Mouse (Mus musculus) layer of hippocampus, adult 2 months (tissue): ENCODE data around the gene Slc13a4. TPM values are rescaled to one million over a fixed set of nuclear protein-coding genes. Genes with fewer than 3 reads are reported as not detected.

ENCODE experiments used
- DNase-seq, 2 experiments: peaks; one replicate each; pipeline ENCODE4 v3.0.0; 2022; ENCODE audit warnings: low spot score in 2 of 2
- H3K27ac ChIP-seq: fragments of 200-600 bp; 2 replicates; pipeline ENCODE4 v1.8.1; 2022
- H3K4me3 ChIP-seq: fragments of 200-600 bp; 2 replicates; pipeline ENCODE4 v1.8.1; 2022; ENCODE audit warnings: mild to moderate bottlenecking
- CTCF ChIP-seq: fragments of 200-600 bp; conservative IDR thresholded peaks from 2 replicates; pipeline ENCODE4 v1.8.1; 2022; ENCODE audit warnings: antibody characterized with exemption, mild to moderate bottlenecking, moderate library complexity
- long read RNA-seq, 2 experiments: library from polyadenylated mRNA; stranded (forward); transcript quantifications; one replicate each; pipeline ENCODE4 v2.0.0; 2021; ENCODE audit warnings: borderline mapping rate in 2 of 2
- total RNA-seq, 2 experiments: library from RNA; stranded (reverse); gene quantifications; 2 replicates each; pipeline ENCODE4 v1.2.3; 2021

Gene Slc13a4
- total RNA-seq, result 1 to 10 TPM; 4.0 to 6.2 TPM
- long read RNA-seq, experiment 1, transcript Slc13a4-201 (16 exons, 3,427 nt), result major isoform, 5 of 7 reads
- long read RNA-seq, experiment 1, partial matches to known transcripts, result 0 of 7 reads
- long read RNA-seq, experiment 1, other reads (novel, unspliced or antisense), result 2 of 7 reads
- long read RNA-seq, experiment 2, result 0 reads

DNA sequence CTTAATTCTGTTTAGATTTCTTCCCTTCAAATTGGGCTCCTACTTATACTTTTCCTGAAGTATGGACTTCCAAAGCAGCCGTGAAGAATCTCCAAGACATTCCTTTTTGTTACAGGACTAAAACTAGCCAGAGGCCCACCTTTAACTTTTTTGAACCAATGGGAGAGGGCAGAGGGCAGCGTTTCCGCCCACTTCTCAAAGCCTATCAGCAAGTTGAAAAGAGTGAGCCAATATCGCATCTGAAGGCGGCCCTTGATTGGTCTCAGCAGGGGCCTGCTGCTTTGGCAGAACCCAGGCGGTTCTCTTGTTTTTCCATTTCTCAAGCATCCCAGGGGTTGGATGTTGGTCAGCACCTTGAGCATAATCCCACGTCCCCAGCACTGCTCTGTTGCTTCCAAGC lies at the start of gene Slc13a4:
TSS of gene Slc13a4 (minus strand) at position 95 of the 400 bp plus-strand sequence.
- H3K4me3 ChIP-seq, result no peak within 1 kb of the TSS
- H3K27ac ChIP-seq, result no peak within 1 kb of the TSS
- DNase-seq, result no peak
- no peak for TF ChIP-seq CTCF

DNA sequence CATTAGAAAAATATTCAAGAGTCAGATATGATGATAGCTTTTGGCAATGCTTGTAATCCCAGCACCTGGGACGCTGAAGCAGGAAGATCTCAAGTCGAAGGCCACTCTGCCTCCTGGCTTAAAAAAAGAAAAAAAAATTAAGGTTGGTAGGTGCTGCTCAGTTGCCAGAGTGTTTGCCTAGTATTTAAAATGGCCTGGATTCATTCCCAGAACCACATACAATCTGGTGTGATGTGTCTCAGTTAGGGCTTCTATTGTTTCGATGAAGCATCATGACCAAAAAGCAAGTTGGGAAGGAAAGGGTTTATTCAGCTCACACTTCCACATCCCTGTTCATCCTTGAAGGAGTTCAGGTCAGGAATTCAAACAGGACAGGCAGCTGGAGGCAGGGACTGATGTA lies 47.4 kb upstream of the Slc13a4 start:
- TF ChIP-seq CTCF, result no peak
- Histone ChIP-seq H3K27ac (peak overlapping the region; percentile 19; the same call in 1 of the 2 replicates), H3K4me3 (no peak overlapping the region)
- DNase-seq, result peak in 1 of 2 experiments; percentile 15

DNA sequence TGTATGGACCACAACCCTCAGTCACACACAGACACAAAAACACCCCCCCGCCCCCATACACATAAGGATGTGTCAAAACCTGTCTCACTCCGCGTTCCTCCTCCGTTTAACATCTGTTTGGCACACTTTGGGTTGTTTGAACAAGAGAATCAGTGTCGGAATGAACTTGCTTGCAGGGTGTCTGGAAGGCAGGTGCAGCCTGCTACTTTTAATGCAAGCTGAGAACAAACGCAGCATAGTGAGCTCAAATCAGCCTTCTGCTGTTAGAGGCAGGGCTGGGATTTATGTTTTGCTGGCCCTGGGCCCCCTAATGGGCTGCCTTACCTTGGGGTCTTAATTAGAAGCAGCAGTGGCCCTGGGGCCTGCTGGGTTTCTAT lies 46.7 kb upstream of the Slc13a4 start:
- H3K27ac ChIP-seq, result peak overlapping the region; percentile 19; the same call in 1 of the 2 replicates
- peak; percentile 11 to 21 for DNase-seq
- no peak for TF ChIP-seq CTCF
- no peak overlapping the region for H3K4me3 ChIP-seq

DNA sequence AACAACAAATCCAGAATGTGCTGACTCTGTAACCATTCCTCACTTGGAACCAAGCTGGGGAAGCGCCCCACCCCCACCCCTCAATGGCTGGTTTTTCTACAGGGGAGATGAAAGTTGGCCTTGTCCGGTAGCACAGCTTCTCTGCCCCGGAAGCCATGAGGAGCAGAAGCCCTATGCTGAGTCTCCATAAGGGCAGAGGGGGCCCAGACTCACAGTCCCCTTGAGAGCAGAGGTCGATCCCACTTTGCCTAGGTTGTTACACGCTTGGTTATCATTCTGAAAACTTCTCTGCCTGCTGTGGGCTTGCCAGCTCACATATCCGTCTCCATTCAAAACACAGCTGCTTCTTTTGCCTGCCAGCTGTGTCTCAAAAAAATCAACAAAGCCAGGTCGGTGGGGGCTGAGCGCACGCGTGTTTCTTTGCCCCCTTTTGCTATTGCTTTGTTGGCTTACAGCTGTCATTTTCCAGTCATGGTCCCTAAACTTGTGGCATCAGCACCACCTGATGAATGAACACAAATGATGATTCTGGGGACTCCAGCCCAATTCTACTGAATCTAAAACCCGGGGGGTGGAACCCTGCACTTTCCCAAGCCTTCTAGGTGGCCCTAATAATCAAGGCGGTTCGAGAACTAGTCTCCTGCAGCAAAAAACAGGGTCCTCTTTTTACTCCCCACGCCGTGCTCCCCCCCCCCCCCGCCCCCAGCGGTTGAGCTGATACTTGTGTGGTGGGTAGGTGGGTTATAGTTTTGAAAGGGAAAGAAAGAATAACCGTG lies 46.1 kb upstream of the Slc13a4 start:
- no peak for DNase-seq
- no peak overlapping the region for H3K4me3 ChIP-seq
- TF ChIP-seq CTCF, result no peak
- H3K27ac ChIP-seq, result no peak overlapping the region

DNA sequence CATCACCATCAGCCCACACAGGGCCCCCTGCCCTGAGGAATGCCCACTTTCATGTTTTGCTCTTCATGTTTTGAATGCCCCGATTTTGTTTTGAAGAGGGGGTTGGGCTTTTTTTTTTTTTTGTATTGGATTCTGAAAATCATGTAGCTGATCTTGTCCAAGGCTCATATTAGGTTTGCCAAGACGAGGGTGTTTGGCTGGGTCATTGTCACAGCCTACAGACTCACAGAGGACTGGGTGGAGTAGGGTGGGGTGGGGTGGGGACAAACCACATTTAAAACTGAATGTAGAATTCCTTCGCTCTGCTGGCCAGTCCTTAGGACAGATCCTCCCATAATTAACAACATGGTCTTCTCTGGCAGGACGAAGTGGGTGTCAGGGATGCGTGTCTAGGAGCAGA lies 45.5 kb upstream of the Slc13a4 start:
- no peak overlapping the region for H3K4me3 ChIP-seq
- no peak for TF ChIP-seq CTCF
- H3K27ac ChIP-seq, result no peak overlapping the region
- DNase-seq, result no peak

DNA sequence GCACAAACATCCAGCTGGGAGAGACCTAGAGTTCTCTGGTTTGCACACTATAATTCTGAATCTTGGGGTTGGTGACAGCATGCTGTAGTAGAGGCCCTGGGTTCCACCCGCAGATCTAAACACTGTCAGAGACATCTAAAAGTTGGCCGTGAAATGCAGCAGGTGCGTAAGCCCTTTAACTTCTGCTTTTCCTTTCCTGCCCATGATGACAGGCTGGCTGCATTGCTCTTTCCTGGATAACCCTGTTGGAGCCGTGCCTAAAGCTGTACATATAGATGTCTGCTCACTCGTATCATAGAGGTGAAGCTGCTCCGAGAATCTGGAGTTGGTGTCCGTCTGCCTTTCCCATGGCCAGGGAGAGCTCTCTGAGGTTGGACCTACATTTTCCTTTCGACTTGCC lies 44.9 kb upstream of the Slc13a4 start:
- no peak for DNase-seq
- TF ChIP-seq CTCF, result no peak
- Histone ChIP-seq H3K4me3 (no peak overlapping the region), H3K27ac (no peak overlapping the region)

DNA sequence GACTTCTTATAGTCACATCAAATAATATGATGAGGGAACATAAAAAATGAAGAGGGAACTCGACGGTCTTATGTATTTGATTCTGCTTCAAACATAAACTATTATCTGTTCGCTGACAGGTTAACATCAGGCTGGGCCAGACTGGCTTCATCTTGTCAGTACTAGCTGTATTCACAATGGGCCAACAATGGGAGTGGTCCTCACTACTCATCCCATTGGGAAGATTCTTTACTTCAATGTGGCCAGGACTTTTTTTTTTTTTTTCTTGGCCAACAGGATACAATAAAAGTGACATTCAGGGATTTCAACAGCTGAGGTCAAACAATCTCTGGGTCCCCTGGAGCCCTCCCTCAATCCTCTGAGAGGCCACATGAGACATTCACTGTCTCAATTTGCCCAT lies 43.9 kb upstream of the Slc13a4 start:
- TF ChIP-seq CTCF, result no peak
- H3K4me3 ChIP-seq, result no peak overlapping the region
- no peak for DNase-seq
- H3K27ac ChIP-seq, result no peak overlapping the region

DNA sequence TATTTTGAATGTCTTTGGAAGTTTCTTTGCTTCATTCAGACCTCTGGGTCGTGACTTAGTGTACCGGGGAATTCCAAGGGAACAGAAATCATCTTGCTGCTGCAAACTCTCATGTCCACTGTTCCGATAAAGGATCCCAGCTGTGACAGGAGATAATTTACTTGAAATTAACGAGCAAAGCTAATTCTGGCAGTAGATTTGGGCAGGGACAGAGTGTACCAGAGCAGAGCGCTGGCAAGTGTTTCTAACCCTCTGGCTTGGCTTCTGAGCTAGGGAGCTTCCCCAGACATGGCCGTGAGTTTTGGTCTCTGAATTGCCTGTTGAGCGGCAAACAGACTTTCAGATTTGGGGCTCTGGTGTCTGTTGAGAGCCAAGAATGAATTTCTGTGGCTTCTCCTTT lies 41.9 kb upstream of the Slc13a4 start:
- no peak for DNase-seq
- TF ChIP-seq CTCF, result no peak
- H3K4me3 ChIP-seq, result no peak overlapping the region
- no peak overlapping the region for H3K27ac ChIP-seq

DNA sequence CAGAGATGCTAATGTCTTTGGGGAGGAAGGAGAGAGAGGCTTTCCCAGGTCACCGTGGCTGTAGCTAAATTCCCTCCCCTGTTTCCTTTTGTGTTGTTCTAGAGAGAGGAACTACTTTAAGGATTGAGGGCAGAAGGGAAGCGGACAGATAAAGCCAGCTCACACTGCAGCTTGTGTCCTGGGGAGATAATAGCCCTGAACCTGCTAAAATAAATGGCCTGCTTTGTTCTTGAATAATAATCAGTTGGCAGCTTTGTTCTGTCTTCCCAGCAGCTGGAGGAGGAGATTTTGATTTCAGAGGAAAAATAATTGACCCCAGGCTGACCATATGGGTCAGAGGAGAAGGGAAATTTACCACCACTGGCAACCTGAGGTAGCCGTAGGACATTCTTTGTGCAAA lies 30.7 kb upstream of the Slc13a4 start:
- DNase-seq, result no peak
- TF ChIP-seq CTCF, result no peak
- H3K27ac ChIP-seq, result no peak overlapping the region
- H3K4me3 ChIP-seq, result no peak overlapping the region

DNA sequence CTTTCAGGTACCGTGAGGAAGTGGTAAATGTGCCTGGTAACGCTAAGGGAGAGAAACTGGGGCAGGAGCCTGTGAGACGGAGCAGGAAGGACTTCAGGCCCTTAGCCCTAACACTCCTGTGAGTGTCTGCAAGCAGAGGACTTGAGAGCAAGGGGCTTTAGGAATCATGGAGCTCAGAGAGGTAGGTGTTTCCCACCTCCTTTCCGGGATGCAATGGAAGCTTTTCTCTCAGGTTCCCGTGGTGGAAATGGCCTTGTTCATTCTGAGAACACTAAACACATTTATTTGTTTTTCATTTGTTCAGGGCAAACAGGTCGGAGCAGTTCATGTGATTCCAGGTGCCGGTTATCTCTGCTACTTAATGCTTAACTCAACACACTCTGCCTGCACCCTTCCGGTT lies 29.9 kb upstream of the Slc13a4 start:
- no peak overlapping the region for H3K27ac ChIP-seq
- TF ChIP-seq CTCF, result no peak
- no peak overlapping the region for H3K4me3 ChIP-seq
- DNase-seq, result no peak

DNA sequence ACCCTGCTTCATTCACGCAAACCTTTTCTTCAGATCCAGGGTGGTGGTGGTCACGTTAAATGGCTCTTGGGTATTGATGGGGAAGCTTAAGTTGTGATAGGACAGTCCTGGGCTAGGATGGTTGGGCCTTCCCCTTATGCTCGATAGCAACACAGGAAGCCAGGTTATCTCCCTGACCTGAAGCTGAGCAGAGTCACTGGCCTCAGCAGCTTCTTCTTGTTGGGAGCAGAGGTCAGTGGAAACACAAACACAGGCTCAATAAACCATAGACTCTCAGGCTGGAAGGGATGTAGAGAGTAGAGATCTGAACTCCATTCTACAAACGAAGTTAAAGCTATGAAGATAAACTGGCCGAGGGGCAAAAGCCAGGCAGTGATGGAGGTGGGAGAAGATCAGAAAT lies 27.5 kb upstream of the Slc13a4 start:
- no peak overlapping the region for H3K4me3 ChIP-seq
- no peak for DNase-seq
- TF ChIP-seq CTCF, result no peak
- H3K27ac ChIP-seq, result peak overlapping the region; percentile 32; the same call in 1 of the 2 replicates

DNA sequence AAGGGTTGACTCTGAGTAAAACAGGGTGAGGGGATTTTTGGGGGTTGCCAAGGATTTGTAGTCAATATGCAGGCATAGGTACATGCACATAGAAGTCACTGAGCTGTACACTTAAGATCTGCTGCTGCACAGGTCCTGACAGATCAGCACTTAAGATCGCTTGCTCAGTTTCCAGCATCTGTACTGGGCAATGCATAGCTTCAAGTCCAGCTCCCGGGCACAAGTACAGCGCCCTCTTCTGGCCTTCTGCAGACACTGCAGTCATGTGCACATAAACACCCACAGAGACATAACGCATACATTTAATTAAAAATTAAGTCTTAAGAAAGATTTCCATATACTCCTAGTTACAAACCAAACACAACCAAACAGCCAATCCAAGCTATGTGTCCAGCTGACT lies 26.3 kb upstream of the Slc13a4 start:
- DNase-seq, result no peak
- H3K27ac ChIP-seq, result no peak overlapping the region
- no peak overlapping the region for H3K4me3 ChIP-seq
- TF ChIP-seq CTCF, result peak; percentile 55

DNA sequence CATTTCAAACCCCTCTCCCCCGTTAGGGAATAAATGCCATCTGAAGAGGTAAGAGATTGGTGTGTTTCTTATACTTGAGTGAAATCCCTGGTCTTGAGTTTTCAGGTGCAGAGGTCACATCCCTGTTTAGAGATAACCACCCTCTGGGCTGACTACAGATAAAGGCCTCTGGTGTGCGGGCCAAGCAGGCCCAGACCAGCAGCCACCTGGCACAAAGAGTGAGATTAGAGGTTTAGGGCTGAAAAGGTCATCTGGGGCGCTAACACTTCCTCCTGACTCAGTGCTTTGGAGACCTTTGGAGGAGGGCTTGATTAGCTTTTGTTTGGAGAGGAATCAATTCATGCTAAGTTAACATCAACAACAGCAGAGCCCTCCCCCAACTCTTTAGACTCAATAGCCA lies 25.7 kb upstream of the Slc13a4 start:
- TF ChIP-seq CTCF, result no peak
- no peak overlapping the region for H3K4me3 ChIP-seq
- no peak for DNase-seq
- H3K27ac ChIP-seq, result no peak overlapping the region

DNA sequence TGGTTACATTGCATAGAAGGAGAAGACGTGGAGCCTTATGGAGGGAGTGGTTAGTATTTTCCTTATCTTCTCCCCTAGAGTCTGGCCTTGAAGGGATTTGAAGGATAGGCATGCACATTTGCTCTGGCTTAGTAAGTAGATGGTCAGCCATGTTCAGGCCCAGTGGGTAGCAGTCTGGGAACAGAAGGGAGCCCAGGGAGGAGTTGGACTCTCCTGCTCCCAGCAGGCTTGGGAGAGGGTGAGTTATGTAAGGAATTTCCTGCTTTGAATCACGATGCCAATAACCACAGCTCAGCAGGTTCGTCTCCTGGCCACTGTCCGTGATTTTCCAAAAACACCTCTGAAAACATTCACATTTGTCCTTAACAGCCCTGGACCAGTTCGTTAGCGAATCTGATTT lies 22.9 kb upstream of the Slc13a4 start:
- no peak overlapping the region for H3K27ac ChIP-seq
- no peak for DNase-seq

More for the DNA sequence above, 22.9 kb upstream of the Slc13a4 start:
- TF ChIP-seq CTCF, result no peak
- H3K4me3 ChIP-seq, result no peak overlapping the region
